Mouse (Mus musculus) liver, adult 2 months (tissue): ENCODE results near the gene Gca. TPM values are rescaled to one million over a fixed set of nuclear protein-coding genes. Genes with fewer than 3 reads are reported as not detected.

ENCODE experiments used
- DNase-seq: peaks from one replicate; pipeline ENCODE4 v3.0.0-alpha.2; 2011; ENCODE audit warnings: low read depth, low spot score; ENCODE audit errors: extremely low read depth
- H3K27ac ChIP-seq: fragments of 200-500 bp; replicated peaks from 2 replicates; pipeline ENCODE4 v1.5.1; 2012; ENCODE audit warnings: low read depth, mild to moderate bottlenecking, control low read depth, inconsistent platforms, low read length; ENCODE audit not compliant: insufficient read depth
- H3K27me3 ChIP-seq: fragments of 200-500 bp; 2 replicates; pipeline ENCODE4 v1.6.1; 2012; ENCODE audit warnings: mild to moderate bottlenecking, moderate library complexity, low read length, inconsistent platforms; ENCODE audit not compliant: control insufficient read depth, insufficient read depth
- H3K36me3 ChIP-seq: fragments of 200-500 bp; 2 replicates; pipeline ENCODE4 v1.6.1; 2012; ENCODE audit warnings: low read length, inconsistent platforms; ENCODE audit not compliant: control insufficient read depth, insufficient read depth
- H3K4me1 ChIP-seq: fragments of 200-500 bp; 2 replicates; pipeline ENCODE4 v1.6.1; 2011; ENCODE audit warnings: low read length; ENCODE audit not compliant: control insufficient read depth, insufficient read depth
- H3K4me3 ChIP-seq: fragments of 200-500 bp; 2 replicates; pipeline ENCODE4 v1.5.1; 2011; ENCODE audit warnings: low read depth, mild to moderate bottlenecking, control low read depth, low read length, moderate library complexity; ENCODE audit not compliant: insufficient read depth
- H3K79me2 ChIP-seq: fragments of 200-500 bp; 2 replicates; pipeline ENCODE4 v1.6.1; 2012; ENCODE audit warnings: inconsistent platforms, mild to moderate bottlenecking, low read length, moderate library complexity; ENCODE audit not compliant: control insufficient read depth, insufficient read depth
- H3K9ac ChIP-seq: fragments of 200-500 bp; 2 replicates; pipeline ENCODE4 v1.6.1; 2012; ENCODE audit warnings: low read depth, mild to moderate bottlenecking, control low read depth, inconsistent platforms, low read length
- CTCF ChIP-seq: fragments of 200-500 bp; IDR thresholded peaks from 2 replicates; pipeline ENCODE4 v1.5.1; 2011; ENCODE audit warnings: low read depth, low read length, control low read depth
- POLR2A ChIP-seq: fragments of 200-500 bp; IDR thresholded peaks from 2 replicates; pipeline ENCODE4 v1.6.1; 2011; ENCODE audit warnings: low read length, control low read depth; ENCODE audit not compliant: insufficient read depth; ENCODE audit errors: extremely low read depth
- WGBS: fragments of 180-500 bp; shearing (Covaris S2); methylation state at CpG from one replicate; pipeline ENCODE4 v1.1.7; 2018; 5-methylcytosine and 5-hydroxymethylcytosine counted together
- polyA plus RNA-seq: library from polyadenylated mRNA; depleted of rRNA; stranded (reverse); fragments of >200 nt; gene quantifications from 2 replicates; pipeline ENCODE4 v1.2.3, GENCODE M21; 2012; rRNA removed
- total RNA-seq: library from RNA; depleted of rRNA; stranded (reverse); fragments of >200 nt; gene quantifications from 2 replicates; pipeline ENCODE4 v1.2.3, GENCODE M21; 2014; rRNA removed

Gca gene
- total RNA-seq (3.0 and 4.9 TPM in 2 replicates), polyA plus RNA-seq (4.0 TPM in 2 replicates)

DNA sequence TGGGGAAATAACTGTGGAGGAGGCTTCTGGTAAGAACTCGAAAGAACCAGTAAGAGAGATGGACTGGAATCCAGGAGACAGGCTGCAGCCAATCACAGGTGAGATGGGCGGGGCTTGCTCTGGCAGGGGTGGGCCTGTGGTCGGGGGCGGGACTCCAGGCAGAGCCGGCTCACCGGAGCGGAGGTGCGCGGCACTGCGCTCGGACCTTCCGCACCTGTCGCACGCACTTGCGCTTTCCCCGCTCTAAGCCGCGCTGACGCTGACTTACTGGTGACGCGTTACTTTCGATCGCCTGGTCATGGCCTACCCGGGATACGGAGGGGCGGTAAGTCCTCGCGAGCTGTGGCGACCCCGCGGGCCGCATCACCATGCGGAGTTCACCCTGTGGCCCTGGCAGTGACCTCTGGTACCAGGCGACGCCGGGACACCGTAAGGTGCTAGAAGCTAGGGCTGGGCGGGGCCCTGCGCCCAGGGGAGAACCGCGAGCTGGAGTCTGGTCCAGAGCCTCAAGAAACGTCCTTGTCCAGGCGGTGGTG, at the start of gene Gca:
Gca (plus strand) TSS at position 151 of the 536 bp plus-strand sequence.
- no peak within 1 kb of the TSS; the same call in 1 of the 2 replicates for H3K27ac ChIP-seq
- H3K4me1 ChIP-seq: peaks cover 2% of the 10 kb centered on the region; the same call in 1 of the 2 replicates
- H3K36me3 ChIP-seq: 0 out of 2 replicates have a peak, but pooled peaks cover 3% of the 10 kb centered on the region
- peak; percentile 84 for DNase-seq
- WGBS: under 1% methylated on average over 43 of the region's 43 CpGs
- H3K4me3 ChIP-seq: peak within 1 kb of the TSS; percentile 97
- TF ChIP-seq CTCF (no peak), POLR2A (peak; percentile 60; the same call in 1 of the 2 replicates)
- no peaks in the 10 kb centered on the region; the same call in 1 of the 2 replicates for H3K79me2 ChIP-seq
- H3K27me3 ChIP-seq: no peaks in the 10 kb centered on the region
- H3K9ac ChIP-seq: peak within 1 kb of the TSS; percentile 76

GRCm38 (mm10) chr2:62618934-62619341, 45.1 kb upstream of the Gca start:
- H3K4me3 ChIP-seq: no peak overlapping the region
- DNase-seq: no peak
- no peaks in the 10 kb centered on the region for H3K79me2 ChIP-seq
- H3K4me1 ChIP-seq: peaks cover 3% of the 10 kb centered on the region; the same call in 1 of the 2 replicates
- H3K9ac ChIP-seq: no peak overlapping the region
- no peak overlapping the region for H3K27ac ChIP-seq
- H3K27me3 ChIP-seq: no peaks in the 10 kb centered on the region
- WGBS: 81% methylated on average over 7 of the region's 7 CpGs
- peaks cover 39% of the 10 kb centered on the region for H3K36me3 ChIP-seq
- no peak for TF ChIP-seq POLR2A
- no peak for TF ChIP-seq CTCF

GRCm38 (mm10) chr2:62619679-62620078, 44.4 kb upstream of the Gca start:
- Histone ChIP-seq H3K27me3 (no peaks in the 10 kb centered on the region), H3K79me2 (no peaks in the 10 kb centered on the region), H3K9ac (no peak overlapping the region), H3K36me3 (peaks cover 37% of the 10 kb centered on the region), H3K4me3 (no peak overlapping the region), H3K4me1 (peaks cover 3% of the 10 kb centered on the region; the same call in 1 of the 2 replicates), H3K27ac (no peak overlapping the region)
- TF ChIP-seq CTCF (no peak), POLR2A (no peak)
- DNase-seq: no peak
- 80% methylated on average over 2 of the region's 2 CpGs for WGBS

DNA sequence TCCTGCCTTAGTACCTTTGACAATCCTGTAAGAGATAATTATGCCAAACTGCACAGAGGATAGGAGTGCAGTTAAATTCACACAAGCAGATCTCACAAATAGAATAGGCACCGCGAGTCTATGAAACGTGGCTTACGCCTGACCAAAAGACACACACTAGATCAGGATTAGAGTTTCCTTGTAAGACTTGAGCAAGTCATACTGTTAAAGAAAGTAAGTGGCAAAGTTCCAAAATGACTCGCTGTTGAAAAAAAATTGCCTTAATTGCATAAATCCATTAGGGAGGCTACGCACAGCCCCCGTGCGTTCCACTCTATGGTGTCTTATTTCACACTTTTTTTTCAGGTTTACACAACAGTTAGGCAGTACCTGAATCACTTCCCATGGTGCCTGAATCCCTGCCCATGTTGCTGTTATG, 41.1 kb upstream of the Gca start:
- WGBS: 90% methylated on average over 8 of the region's 8 CpGs
- Histone ChIP-seq H3K9ac (no peak overlapping the region), H3K4me3 (no peak overlapping the region), H3K4me1 (peaks cover 3% of the 10 kb centered on the region; the same call in 1 of the 2 replicates), H3K27ac (no peak overlapping the region), H3K36me3 (peaks cover 35% of the 10 kb centered on the region), H3K27me3 (no peaks in the 10 kb centered on the region), H3K79me2 (no peaks in the 10 kb centered on the region)
- no peak for DNase-seq
- no peak for TF ChIP-seq POLR2A

DNA sequence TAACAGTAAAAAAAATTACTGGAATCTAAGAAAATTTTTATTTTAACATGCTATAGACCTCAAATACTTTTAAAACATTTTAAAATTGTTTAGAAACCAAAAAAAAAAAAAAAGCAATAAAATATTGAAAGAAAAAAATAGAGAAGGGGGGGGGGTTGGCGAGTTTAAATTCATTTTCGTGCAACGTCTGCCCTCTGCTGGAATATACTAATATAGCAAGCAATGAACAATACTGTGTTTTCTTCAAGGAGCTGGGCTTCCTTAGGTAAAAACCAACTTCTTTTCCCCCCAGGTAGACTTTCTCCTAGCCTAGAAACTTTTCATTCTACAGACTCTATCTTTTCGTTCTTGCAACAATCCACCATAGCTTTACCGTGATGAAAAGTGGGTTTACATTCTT, 36.4 kb upstream of the Gca start:
- 26% methylated on average over 5 of the region's 5 CpGs for WGBS
- Histone ChIP-seq H3K27me3 (no peaks in the 10 kb centered on the region), H3K4me3 (no peak overlapping the region), H3K27ac (no peak overlapping the region), H3K4me1 (no peaks in the 10 kb centered on the region), H3K9ac (no peak overlapping the region), H3K36me3 (peaks cover 30% of the 10 kb centered on the region), H3K79me2 (no peaks in the 10 kb centered on the region)
- no peak for DNase-seq
- TF ChIP-seq CTCF: no peak
- TF ChIP-seq POLR2A: no peak

GRCm38 (mm10) chr2:62628356-62628755, 35.7 kb upstream of the Gca start:
- H3K4me3 ChIP-seq: no peak overlapping the region
- no peak overlapping the region for H3K27ac ChIP-seq
- no peaks in the 10 kb centered on the region for H3K4me1 ChIP-seq
- WGBS: 92% methylated on average over 5 of the region's 5 CpGs
- no peaks in the 10 kb centered on the region for H3K79me2 ChIP-seq
- H3K9ac ChIP-seq: no peak overlapping the region
- DNase-seq: no peak
- no peak for TF ChIP-seq CTCF
- TF ChIP-seq POLR2A: no peak
- peaks cover 24% of the 10 kb centered on the region for H3K36me3 ChIP-seq
- H3K27me3 ChIP-seq: no peaks in the 10 kb centered on the region
